Mouse (Mus musculus) MEL (cell line): ENCODE data around the gene Orm2. TPM values are rescaled to one million over a fixed set of nuclear protein-coding genes. Genes with fewer than 3 reads are reported as not detected.

ENCODE experiments used
- DNase-seq: peaks from one replicate; pipeline ENCODE4 v3.0.0; 2011; ENCODE audit warnings: low read depth, low spot score
- H3K27ac ChIP-seq: 2 replicates; pipeline ENCODE4 v1.5.1; 2012; ENCODE audit warnings: low read depth, mild to moderate bottlenecking, control low read depth, low read length, moderate library complexity; ENCODE audit not compliant: control insufficient read depth
- H3K27me3 ChIP-seq, 2 experiments: fragments of 150-350 bp in 1 of 2; sonication (generic) in 1 of 2; 2 replicates each; pipeline ENCODE4 v1.6.1; 2012; ENCODE audit warnings: low read length in 2 of 2, mild to moderate bottlenecking in 2 of 2, improper control_type of control experiment in 1 of 2, moderate library complexity in 1 of 2; ENCODE audit not compliant: insufficient read depth in 2 of 2, control insufficient read depth in 1 of 2
- H3K36me3 ChIP-seq, 2 experiments: 2 replicates each; pipeline ENCODE4 v1.6.1; 2012 to 2014; ENCODE audit warnings: low read length in 2 of 2, improper control_type of control experiment in 1 of 2, inconsistent platforms in 1 of 2, mild to moderate bottlenecking in 1 of 2; ENCODE audit not compliant: insufficient read depth in 2 of 2, control insufficient read depth in 1 of 2
- H3K4me1 ChIP-seq, 2 experiments: fragments of 150-350 bp in 1 of 2; sonication (generic) in 1 of 2; 2 replicates each; pipeline ENCODE4 v1.6.1; 2012; ENCODE audit warnings: low read length in 2 of 2, improper control_type of control experiment in 1 of 2, mild to moderate bottlenecking in 1 of 2; ENCODE audit not compliant: insufficient read depth in 2 of 2, control insufficient read depth in 1 of 2
- H3K4me3 ChIP-seq, 2 experiments: fragments of 150-350 bp in 1 of 2; sonication (generic) in 1 of 2; 2 replicates each; pipeline ENCODE4 v1.5.1; 2012; ENCODE audit warnings: low read depth in 2 of 2, low read length in 2 of 2, mild to moderate bottlenecking in 2 of 2, moderate library complexity in 2 of 2, control low read depth in 1 of 2, improper control_type of control experiment in 1 of 2; ENCODE audit not compliant: control insufficient read depth in 1 of 2, insufficient read depth in 1 of 2
- H3K79me2 ChIP-seq: 2 replicates; pipeline ENCODE4 v1.6.1; 2012; ENCODE audit warnings: mild to moderate bottlenecking, low read length, moderate library complexity; ENCODE audit not compliant: control insufficient read depth, poor library complexity, insufficient read depth
- H3K9ac ChIP-seq: 2 replicates; pipeline ENCODE4 v1.6.1; 2012; ENCODE audit warnings: low read depth, mild to moderate bottlenecking, control low read depth, low read length, moderate library complexity; ENCODE audit not compliant: control insufficient read depth, poor library complexity, severe bottlenecking
- H3K9me3 ChIP-seq: fragments of 150-350 bp; sonication (generic); replicated peaks from 2 replicates; pipeline ENCODE4 v1.6.1; 2012; ENCODE audit warnings: mild to moderate bottlenecking, low read length, improper control_type of control experiment, moderate library complexity; ENCODE audit not compliant: insufficient read depth
- BHLHE40 ChIP-seq: IDR thresholded peaks from 2 replicates; pipeline ENCODE4 v1.6.1; 2012; ENCODE audit warnings: low read depth, mild to moderate bottlenecking, inconsistent platforms, low read length, improper control_type of control experiment, borderline replicate concordance
- CHD1 ChIP-seq: IDR thresholded peaks from 2 replicates; pipeline ENCODE4 v1.6.1; 2012; ENCODE audit warnings: low read depth, mild to moderate bottlenecking, inconsistent platforms, low read length, improper control_type of control experiment
- CHD2 ChIP-seq: IDR thresholded peaks from 2 replicates; pipeline ENCODE4 v1.6.1; 2011; ENCODE audit warnings: low read length, improper control_type of control experiment
- CTCF ChIP-seq, 3 experiments: IDR thresholded peaks in 2 of 3; conservative IDR thresholded peaks in 1 of 3; 2 replicates each; pipeline ENCODE4 v1.5.1; 2011 to 2012; ENCODE audit warnings: low read length in 3 of 3, low read depth in 2 of 3, mild to moderate bottlenecking in 2 of 3, improper control_type of control experiment in 1 of 3, inconsistent platforms in 1 of 3, mixed read lengths in 1 of 3, moderate library complexity in 1 of 3; ENCODE audit not compliant: control insufficient read depth in 1 of 3, insufficient read depth in 1 of 3, poor library complexity in 1 of 3, severe bottlenecking in 1 of 3
- ETS1 ChIP-seq: IDR thresholded peaks from 2 replicates; pipeline ENCODE4 v1.6.1; 2012; ENCODE audit warnings: low read depth, mild to moderate bottlenecking, inconsistent platforms, low read length, improper control_type of control experiment, moderate library complexity
- GABPA ChIP-seq: IDR thresholded peaks from 2 replicates; pipeline ENCODE4 v1.6.1; 2012; ENCODE audit warnings: low read depth, mild to moderate bottlenecking, inconsistent platforms, low read length, improper control_type of control experiment, moderate library complexity
- GATA1 ChIP-seq: IDR thresholded peaks from 2 replicates; pipeline ENCODE4 v1.6.1; 2011; ENCODE audit warnings: low read depth, low read length, improper control_type of control experiment
- HCFC1 ChIP-seq: IDR thresholded peaks from 2 replicates; pipeline ENCODE4 v1.6.1; 2012; ENCODE audit warnings: low read depth, mild to moderate bottlenecking, inconsistent platforms, low read length, improper control_type of control experiment, moderate library complexity
- MAFK ChIP-seq: IDR thresholded peaks from 2 replicates; pipeline ENCODE4 v1.6.1; 2011; ENCODE audit warnings: low read depth, mild to moderate bottlenecking, low read length, improper control_type of control experiment, borderline replicate concordance
- MAX ChIP-seq: IDR thresholded peaks from 2 replicates; pipeline ENCODE4 v1.6.1; 2011; ENCODE audit warnings: low read length, improper control_type of control experiment
- MYB ChIP-seq: IDR thresholded peaks from 2 replicates; pipeline ENCODE4 v1.6.1; 2011; ENCODE audit warnings: mild to moderate bottlenecking, low read depth, low read length, improper control_type of control experiment
- MYC ChIP-seq: IDR thresholded peaks from 2 replicates; pipeline ENCODE4 v1.6.1; 2011; ENCODE audit warnings: low read depth, mild to moderate bottlenecking, low read length, improper control_type of control experiment, moderate library complexity
- NELFE ChIP-seq: IDR thresholded peaks from 2 replicates; pipeline ENCODE4 v1.6.1; 2011; ENCODE audit warnings: low read depth, low read length, improper control_type of control experiment
- POLR2A ChIP-seq, 2 experiments: IDR thresholded peaks; 2 replicates each; pipeline ENCODE4 v1.6.1; 2011 to 2012; ENCODE audit warnings: low read length in 2 of 2, mild to moderate bottlenecking in 2 of 2, control low read depth in 1 of 2, improper control_type of control experiment in 1 of 2, low read depth in 1 of 2, moderate library complexity in 1 of 2; ENCODE audit not compliant: control insufficient read depth in 1 of 2, insufficient read depth in 1 of 2, poor library complexity in 1 of 2
- RCOR1 ChIP-seq: IDR thresholded peaks from 2 replicates; pipeline ENCODE4 v1.6.1; 2012; ENCODE audit warnings: low read depth, mild to moderate bottlenecking, inconsistent platforms, low read length, improper control_type of control experiment
- SIN3A ChIP-seq: IDR thresholded peaks from 2 replicates; pipeline ENCODE4 v1.6.1; 2012; ENCODE audit warnings: low read length, improper control_type of control experiment, inconsistent platforms
- SMC3 ChIP-seq: IDR thresholded peaks from 2 replicates; pipeline ENCODE4 v1.6.1; 2011; ENCODE audit warnings: low read depth, low read length, improper control_type of control experiment
- TAL1 ChIP-seq: IDR thresholded peaks from 2 replicates; pipeline ENCODE4 v1.6.1; 2012; ENCODE audit warnings: mild to moderate bottlenecking, inconsistent platforms, low read length, moderate library complexity, mixed read lengths
- UBTF ChIP-seq: IDR thresholded peaks from 2 replicates; pipeline ENCODE4 v1.6.1; 2012; ENCODE audit warnings: low read depth, mild to moderate bottlenecking, inconsistent platforms, low read length, improper control_type of control experiment, moderate library complexity, borderline replicate concordance; ENCODE audit not compliant: insufficient read depth
- USF2 ChIP-seq, 2 experiments: IDR thresholded peaks; 2 replicates each; pipeline ENCODE4 v1.6.1; 2011 to 2012; ENCODE audit warnings: improper control_type of control experiment in 2 of 2, low read length in 2 of 2, borderline replicate concordance in 1 of 2, inconsistent platforms in 1 of 2, low read depth in 1 of 2, mild to moderate bottlenecking in 1 of 2; ENCODE audit not compliant: insufficient read depth in 1 of 2
- ZMIZ1 ChIP-seq: IDR thresholded peaks from 2 replicates; pipeline ENCODE4 v1.6.1; 2012; ENCODE audit warnings: low read depth, mild to moderate bottlenecking, inconsistent platforms, low read length, improper control_type of control experiment, moderate library complexity
- polyA plus RNA-seq, 2 experiments: library from polyadenylated mRNA; stranded (reverse) in 1 of 2; unstranded in 1 of 2; fragments of >175 nt in 1 of 2; fragments of >200 nt in 1 of 2; gene quantifications; 2 replicates each; pipeline versions ENCODE4 v1.2.1 to v1.2.4; 2012; ENCODE audit warnings: low replicate concordance in 2 of 2, low read depth in 1 of 2; ENCODE audit not compliant: insufficient read length in 2 of 2, insufficient read depth in 1 of 2, missing spikeins in 1 of 2
- total RNA-seq: library from RNA; depleted of rRNA; stranded (reverse); fragments of 300-350 nt; gene quantifications from 2 replicates; pipeline ENCODE4 v1.2.3, GENCODE M21; 2012

Gene Orm2
- total and polyA plus RNA-seq, 3 experiments, result not detected

GRCm38 (mm10) chr4:63345261-63345660 lies 17.0 kb upstream of the Orm2 start:
- Histone ChIP-seq H3K4me3 (no peak overlapping the region), H3K4me1 (no peaks in the 10 kb centered on the region), H3K79me2 (no peaks in the 10 kb centered on the region), H3K27me3 (no peaks in the 10 kb centered on the region), H3K36me3 (no peaks in the 10 kb centered on the region), H3K9ac (no peak overlapping the region), H3K9me3 (no peaks in the 10 kb centered on the region), H3K27ac (no peak overlapping the region)
- TF ChIP-seq USF2 (IDR thresholded peaks at IDR 0.05; ENCODE audit: borderline replicate concordance in 1 of 2, insufficient read depth in 1 of 2, low read depth in 1 of 2, low read length in 2 of 2) (no peak), GABPA (no peak)
- DNase-seq, result no peak

DNA sequence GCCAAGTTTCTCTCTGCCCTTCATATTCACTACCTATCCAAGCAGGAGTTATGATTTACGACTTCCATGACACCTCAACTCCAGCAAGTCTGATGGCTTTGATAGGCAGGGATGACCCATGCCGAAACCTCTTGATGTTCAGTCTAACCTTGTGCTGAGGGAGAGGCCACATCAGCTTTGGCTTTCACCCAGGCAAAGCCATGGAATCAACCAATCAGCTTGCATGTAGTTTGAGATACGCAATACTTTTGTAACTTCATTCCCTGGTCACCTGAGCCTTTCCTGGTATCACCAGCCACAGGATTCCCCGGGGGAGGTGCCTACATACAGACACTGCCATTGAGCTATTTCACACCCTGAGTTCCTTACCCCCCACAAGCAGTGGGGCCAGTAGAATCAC lies 15.6 kb upstream of the Orm2 start:
- TF ChIP-seq HCFC1, result no peak
- no peak for TF ChIP-seq ZMIZ1
- TF ChIP-seq BHLHE40, result no peak
- no peak for TF ChIP-seq NELFE
- no peak for TF ChIP-seq CHD2
- TF ChIP-seq UBTF, result no peak
- no peak for TF ChIP-seq SMC3
- no peak for TF ChIP-seq MYB
- TF ChIP-seq MYC, result no peak
- no peak for TF ChIP-seq ETS1
- no peak for TF ChIP-seq SIN3A
- no peak for TF ChIP-seq MAFK
- TF ChIP-seq POLR2A (IDR thresholded peaks at IDR 0.05; ENCODE audit: control insufficient read depth in 1 of 2, insufficient read depth in 1 of 2, low read depth in 1 of 2, low read length in 2 of 2, poor library complexity in 1 of 2), result no peak
- no peak for TF ChIP-seq CTCF (IDR thresholded peaks at IDR 0.05 in 2 of 3, conservative IDR thresholded peaks at IDR 0.05 in 1 of 3; ENCODE audit: control insufficient read depth in 1 of 3, insufficient read depth in 1 of 3, low read depth in 2 of 3, low read length in 3 of 3, poor library complexity in 1 of 3, severe bottlenecking in 1 of 3)
- no peak for TF ChIP-seq TAL1
- no peak for TF ChIP-seq GABPA
- TF ChIP-seq RCOR1, result no peak
- TF ChIP-seq MAX, result no peak
- no peak for TF ChIP-seq CHD1
- TF ChIP-seq GATA1, result no peak
- H3K27me3 ChIP-seq, result no peaks in the 10 kb centered on the region
- H3K9ac ChIP-seq, result no peak overlapping the region
- H3K79me2 ChIP-seq, result no peaks in the 10 kb centered on the region
- DNase-seq, result no peak
- no peak overlapping the region for H3K27ac ChIP-seq
- no peaks in the 10 kb centered on the region for H3K36me3 ChIP-seq
- no peaks in the 10 kb centered on the region for H3K9me3 ChIP-seq
- H3K4me3 ChIP-seq, result no peak overlapping the region
- H3K4me1 ChIP-seq, result no peaks in the 10 kb centered on the region
